Mouse (Mus musculus): ENCODE results near the gene 9930111J21Rik2. TPM values are rescaled to one million over a fixed set of nuclear protein-coding genes. Genes with fewer than 3 reads are reported as not detected.
"Not testable (repeated sequence)": the region's sequence is repeated elsewhere in the genome, so short reads cannot be mapped to it uniquely, and the experiment has no call there.

9930111J21Rik2 gene
- total RNA-seq, 2 experiments from 2014 or later = 0.86 to 1.5 TPM

DNA sequence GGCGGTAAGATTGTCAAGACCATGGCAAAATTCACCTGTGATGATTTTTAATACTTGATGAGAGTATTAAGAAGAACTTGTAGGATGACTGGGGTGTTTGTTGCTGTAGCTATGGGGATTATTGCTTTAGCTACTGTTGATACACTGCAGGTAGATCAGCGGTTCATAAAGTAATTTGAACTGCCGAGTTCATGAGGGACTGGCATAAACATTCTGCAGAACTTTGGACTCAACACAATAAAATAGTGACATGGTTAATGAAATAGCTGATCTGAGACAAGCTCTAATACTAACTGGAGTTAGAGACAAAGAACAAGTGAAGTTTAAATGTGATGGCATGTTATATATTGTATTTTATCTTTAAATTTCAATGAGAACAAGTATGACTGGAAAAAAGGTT is 27.7 kb upstream of the 9930111J21Rik2 start:
- DNase-seq (ENCODE audit: extremely low spot score in 1 of 2, low spot score in 1 of 2) = no peak

- no peak for DNase-seq (ENCODE audit: extremely low spot score in 1 of 2, low spot score in 1 of 2)
Observed at GRCm38 (mm10) chr11:49077012-49077411, 26.0 kb upstream of the 9930111J21Rik2 start.

DNA sequence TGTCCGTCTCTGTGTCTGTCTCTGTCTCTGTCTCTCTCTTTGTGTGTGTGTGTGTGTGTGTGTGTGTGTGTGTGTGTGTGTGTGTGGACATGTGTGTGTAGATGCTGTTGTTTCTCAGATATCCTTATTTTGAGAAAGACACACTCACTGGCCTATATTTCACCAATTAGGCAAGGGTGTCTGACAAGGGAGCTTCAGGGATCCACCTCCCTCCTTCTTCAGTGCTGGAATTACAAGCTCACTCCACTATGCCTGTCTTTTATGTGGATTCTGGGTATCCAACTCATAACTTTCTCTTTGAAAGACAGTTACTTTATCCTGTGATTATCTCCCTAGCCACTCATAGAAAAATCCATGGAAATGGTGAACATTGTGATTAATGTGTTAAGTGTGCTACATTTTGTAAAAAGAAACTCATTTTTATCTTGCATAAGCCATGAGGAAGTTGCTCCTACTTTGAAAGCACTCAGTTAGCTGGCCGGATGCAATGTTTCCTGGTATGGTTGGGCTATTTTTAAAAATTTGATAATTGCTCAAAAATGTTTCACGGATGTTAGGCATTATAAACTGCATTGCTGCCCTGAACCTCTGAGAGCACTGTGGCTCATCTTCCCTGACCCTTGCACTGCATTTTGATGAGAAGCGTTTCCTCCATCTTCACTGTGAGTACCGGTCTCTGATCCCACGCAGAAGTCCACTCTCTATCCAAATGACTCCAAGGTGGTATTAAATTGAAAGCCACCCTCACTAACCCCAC is 25.1 kb upstream of the 9930111J21Rik2 start, which contains the start of gene Ifi47:
TSS of gene Ifi47 (plus strand) at position 587 of the 757 bp plus-strand sequence.
- not testable (repeated sequence) for DNase-seq (ENCODE audit: extremely low spot score in 1 of 2, low spot score in 1 of 2)

DNA sequence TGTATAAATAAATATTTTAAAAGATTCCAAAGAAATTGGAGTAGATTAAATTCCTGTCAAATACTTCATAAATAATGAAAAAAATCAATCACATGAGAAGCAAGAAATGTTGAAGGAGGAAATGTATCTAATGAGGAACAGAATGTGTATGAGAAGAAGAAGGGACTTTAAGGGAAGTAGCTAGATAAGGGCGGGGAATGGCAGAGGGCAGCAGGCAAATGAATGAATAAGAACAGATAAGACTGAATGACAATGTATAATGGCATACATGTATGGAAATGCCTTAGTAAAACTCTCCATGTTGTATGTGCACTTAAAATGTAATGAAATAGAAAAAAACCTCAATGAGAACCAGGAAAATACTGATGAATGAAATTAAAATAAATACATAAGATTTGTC is 17.3 kb upstream of the 9930111J21Rik2 start:
- DNase-seq (ENCODE audit: extremely low spot score in 1 of 2, low spot score in 1 of 2) = no peak

DNA sequence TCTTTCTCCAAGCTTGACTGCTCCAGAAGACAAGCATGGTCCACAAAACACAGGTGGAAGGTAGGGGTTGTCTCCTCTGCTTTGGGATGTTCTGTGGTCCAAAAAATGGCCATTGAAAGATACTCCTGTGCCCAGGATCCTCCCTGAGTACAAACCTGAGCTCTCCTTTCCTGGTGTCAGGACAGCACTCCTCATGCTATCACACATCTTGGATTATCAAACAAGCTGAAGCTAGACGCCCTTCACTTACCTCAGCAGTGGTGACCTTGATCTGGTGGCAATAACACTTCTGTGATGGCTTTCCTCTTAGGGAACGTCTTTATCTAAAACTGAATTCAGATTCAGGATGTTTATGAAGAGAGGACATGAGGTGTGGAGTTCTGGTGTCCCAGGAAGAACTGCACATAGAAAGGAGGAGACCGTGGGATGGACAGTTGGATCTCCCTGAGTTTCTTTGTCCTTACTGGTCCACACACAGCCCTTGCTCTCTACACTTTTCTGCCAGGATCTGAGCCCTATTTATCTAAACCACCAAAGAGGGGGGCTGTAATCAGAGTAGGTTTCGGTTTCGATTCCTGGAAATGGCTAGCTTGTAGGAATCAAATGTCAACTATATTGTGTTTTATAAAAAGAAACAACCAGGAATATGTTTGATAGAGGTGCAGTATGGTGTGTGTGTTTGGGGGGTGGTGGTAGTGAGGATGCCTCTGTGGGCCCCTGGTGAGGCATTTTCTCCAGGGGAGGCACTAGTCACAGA is 12.8 kb upstream of the 9930111J21Rik2 start, which contains the start of gene Tgtp2:
TSS of gene Tgtp2 (minus strand) at position 494 of the 757 bp plus-strand sequence.
- DNase-seq (ENCODE audit: extremely low spot score in 1 of 2, low spot score in 1 of 2) = not testable (repeated sequence)

GRCm38 (mm10) chr11:49061865-49062264 is 10.8 kb upstream of the 9930111J21Rik2 start:
- not testable (repeated sequence) for DNase-seq (ENCODE audit: extremely low spot score in 1 of 2, low spot score in 1 of 2)

- not testable (repeated sequence) for DNase-seq (ENCODE audit: extremely low spot score in 1 of 2, low spot score in 1 of 2)
Observed at GRCm38 (mm10) chr11:49060061-49060460, 9.0 kb upstream of the 9930111J21Rik2 start.

- not testable (repeated sequence) for DNase-seq (ENCODE audit: extremely low spot score in 1 of 2, low spot score in 1 of 2)
Observed at GRCm38 (mm10) chr11:49051894-49052293, 852 bp upstream of the 9930111J21Rik2 start.

DNA sequence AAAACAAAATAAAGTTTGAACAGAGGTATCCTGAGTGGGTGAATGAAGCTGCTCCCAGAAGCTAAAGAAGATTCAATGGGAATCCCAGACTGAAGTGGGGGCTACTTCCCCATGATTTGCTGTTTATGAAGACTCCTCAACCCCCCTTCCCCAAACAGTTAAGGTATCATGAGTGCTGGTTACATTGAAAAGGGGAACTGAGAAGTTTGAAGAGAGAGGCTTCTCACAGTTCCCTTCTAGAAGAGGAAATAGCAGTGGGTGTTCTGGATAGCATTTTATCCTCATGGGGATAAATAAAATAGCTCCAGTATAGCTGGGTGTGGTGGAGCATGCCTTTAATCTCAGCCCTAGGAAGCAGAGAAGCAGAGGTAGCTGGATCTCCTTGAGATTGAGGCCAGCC is 978 bp downstream of the 9930111J21Rik2 start:
- DNase-seq (ENCODE audit: extremely low spot score in 1 of 2, low spot score in 1 of 2) = not testable (repeated sequence)

GRCm38 (mm10) chr11:49012074-49012473 is 39.0 kb downstream of the 9930111J21Rik2 start:
- DNase-seq (ENCODE audit: extremely low spot score in 1 of 2, low spot score in 1 of 2) = not testable (repeated sequence)

GRCm38 (mm10) chr11:49006785-49007184 is 44.3 kb downstream of the 9930111J21Rik2 start:
- DNase-seq (ENCODE audit: extremely low spot score in 1 of 2, low spot score in 1 of 2) = not testable (repeated sequence)

GRCm38 (mm10) chr11:49006317-49006716 is 44.7 kb downstream of the 9930111J21Rik2 start:
- DNase-seq (ENCODE audit: extremely low spot score in 1 of 2, low spot score in 1 of 2) = not testable (repeated sequence)

DNA sequence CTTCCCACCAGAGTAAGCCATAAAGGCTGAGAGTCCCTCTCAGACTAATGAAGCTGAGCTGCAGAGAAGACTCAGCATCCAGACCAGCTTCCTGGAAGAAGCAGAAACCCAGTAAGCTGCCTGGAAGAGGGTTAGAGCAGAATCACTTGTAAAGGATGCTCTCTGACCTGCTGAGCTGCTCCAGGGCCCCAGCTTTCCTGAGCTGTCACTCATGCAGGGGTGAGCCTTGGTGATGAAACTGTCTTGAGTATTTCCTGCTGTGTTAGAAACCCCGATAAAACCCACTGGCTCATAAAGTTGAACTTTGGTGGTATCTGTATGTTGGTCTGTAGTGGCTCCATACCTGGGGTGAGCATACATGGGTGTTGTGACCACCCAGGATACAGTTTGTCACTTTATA is 50.6 kb downstream of the 9930111J21Rik2 start:
- not testable (repeated sequence) for DNase-seq (ENCODE audit: extremely low spot score in 1 of 2, low spot score in 1 of 2)

GRCm38 (mm10) chr11:48994018-48994417 is 57.0 kb downstream of the 9930111J21Rik2 start, which contains the start of gene Tgtp1:
TSS of gene Tgtp1 (minus strand) at chr11:48994172.
- DNase-seq (ENCODE audit: extremely low spot score in 1 of 2, low spot score in 1 of 2) = not testable (repeated sequence)

- not testable (repeated sequence) for DNase-seq (ENCODE audit: extremely low spot score in 1 of 2, low spot score in 1 of 2)
Observed at GRCm38 (mm10) chr11:48993296-48993695, 57.7 kb downstream of the 9930111J21Rik2 start.

- DNase-seq (ENCODE audit: extremely low spot score in 1 of 2, low spot score in 1 of 2) = not testable (repeated sequence)
Observed at GRCm38 (mm10) chr11:48991740-48992520, 59.1 kb downstream of the 9930111J21Rik2 start, which contains the start of gene Gm12185. TSS of gene Gm12185 (minus strand) at chr11:48992226.

- not testable (repeated sequence) for DNase-seq (ENCODE audit: extremely low spot score in 1 of 2, low spot score in 1 of 2)
Observed at GRCm38 (mm10) chr11:48989981-48990380, 61.1 kb downstream of the 9930111J21Rik2 start.

- not testable (repeated sequence) for DNase-seq (ENCODE audit: extremely low spot score in 1 of 2, low spot score in 1 of 2)
Observed at GRCm38 (mm10) chr11:48988219-48988618, 62.8 kb downstream of the 9930111J21Rik2 start.

- not testable (repeated sequence) for DNase-seq (ENCODE audit: extremely low spot score in 1 of 2, low spot score in 1 of 2)
Observed at GRCm38 (mm10) chr11:48982848-48983247, 68.2 kb downstream of the 9930111J21Rik2 start.

- not testable (repeated sequence) for DNase-seq (ENCODE audit: extremely low spot score in 1 of 2, low spot score in 1 of 2)
Observed at GRCm38 (mm10) chr11:48980052-48980451, 71.0 kb downstream of the 9930111J21Rik2 start.

All from layer of hippocampus, postnatal 25 days (tissue).